Mouse (Mus musculus) hindbrain, postnatal 0 days (tissue): Measurements from ENCODE around the gene Pitpnm2. TPM values are rescaled to one million over a fixed set of nuclear protein-coding genes. Genes with fewer than 3 reads are reported as not detected.

Experiments used
- ATAC-seq: fragments of 200-750 bp; cut with Nextera tagmentation; 2 replicates; pipeline ENCODE4 v1.8.0; 2017; ENCODE audit warnings: mild to moderate bottlenecking, moderate TSS enrichment, moderate library complexity
- DNase-seq: peaks from one replicate; pipeline ENCODE4 v3.0.0-alpha.2; 2015; ENCODE audit warnings: low spot score
- H3K27ac ChIP-seq: fragments of 300-500 bp; sonication (generic); 2 replicates; pipeline ENCODE4 v1.5.1; 2014; ENCODE audit warnings: mild to moderate bottlenecking
- H3K27me3 ChIP-seq: fragments of 300-500 bp; sonication (generic); 2 replicates; pipeline ENCODE4 v1.6.1; 2014; ENCODE audit warnings: low read length, mixed read lengths; ENCODE audit not compliant: insufficient read depth
- H3K36me3 ChIP-seq: fragments of 300-500 bp; sonication (generic); 2 replicates; pipeline ENCODE4 v1.6.1; 2014; ENCODE audit warnings: low read length, mixed read lengths; ENCODE audit not compliant: insufficient read depth
- H3K4me1 ChIP-seq: fragments of 300-500 bp; sonication (generic); 2 replicates; pipeline ENCODE4 v1.6.1; 2014; ENCODE audit warnings: antibody characterized with exemption, low read length, mixed read lengths; ENCODE audit not compliant: insufficient read depth
- H3K4me2 ChIP-seq: fragments of 300-500 bp; sonication (generic); 2 replicates; pipeline ENCODE4 v1.6.1; 2014; ENCODE audit warnings: low read depth, mild to moderate bottlenecking, low read length, moderate library complexity, mixed read lengths
- H3K4me3 ChIP-seq: fragments of 300-500 bp; sonication (generic); 2 replicates; pipeline ENCODE4 v1.5.1; 2014; ENCODE audit warnings: low read length
- H3K9ac ChIP-seq: fragments of 300-500 bp; sonication (generic); replicated peaks from 2 replicates; pipeline ENCODE4 v1.6.1; 2014; ENCODE audit warnings: mild to moderate bottlenecking, low read length, moderate library complexity, mixed read lengths
- H3K9me3 ChIP-seq: fragments of 300-500 bp; sonication (generic); 2 replicates; pipeline ENCODE4 v1.6.1; 2016; ENCODE audit warnings: low read length, mixed read lengths
- CTCF ChIP-seq: IDR thresholded peaks from 2 replicates; pipeline ENCODE4 v1.5.1; 2016; ENCODE audit warnings: antibody characterized with exemption, control low read depth, low read depth
- WGBS: fragments of 180-500 bp; shearing (Covaris S2); extraction: QIAGEN DNeasy Blood & Tissue Kit; methylation state at CpG from one replicate; pipeline ENCODE4 v1.1.7; 2014; 5-methylcytosine and 5-hydroxymethylcytosine counted together
- polyA plus RNA-seq: library from polyadenylated mRNA; unstranded; fragments of >200 nt; fragmentation: Nextera tagmentation; extraction: Ambion mirVana; gene quantifications from 2 replicates; pipeline ENCODE4 v1.2.1, GENCODE M21; 2015
- total RNA-seq: library from RNA; depleted of rRNA; stranded (reverse); fragments of >200 nt; gene quantifications from 2 replicates; pipeline ENCODE4 v1.2.3, GENCODE M21; 2014

Gene Pitpnm2
- total and polyA plus RNA-seq, 2 experiments from 2014 or later = 7.6 to 43.9 TPM

DNA sequence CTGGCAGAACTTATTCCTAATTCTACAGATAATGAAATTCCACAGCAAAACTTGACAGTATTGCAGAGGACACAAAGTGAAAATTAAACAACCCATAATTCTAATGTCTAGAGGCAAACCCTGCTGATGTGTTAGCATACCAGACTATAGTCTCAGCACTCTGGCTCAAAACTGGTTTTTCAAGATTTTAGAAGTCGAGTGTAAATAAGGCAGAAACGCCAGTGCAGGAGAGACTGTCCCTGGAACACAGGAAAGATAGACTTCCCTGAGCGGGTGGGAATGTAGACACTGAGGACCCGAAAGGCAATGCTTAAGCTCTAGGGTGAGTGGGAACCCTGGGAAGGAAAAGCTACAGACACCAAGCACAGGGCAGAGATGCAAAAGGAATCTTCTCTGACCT lies 12.5 kb upstream of the Pitpnm2 start:
- TF ChIP-seq CTCF = no peak
- no peak for ATAC-seq

DNA sequence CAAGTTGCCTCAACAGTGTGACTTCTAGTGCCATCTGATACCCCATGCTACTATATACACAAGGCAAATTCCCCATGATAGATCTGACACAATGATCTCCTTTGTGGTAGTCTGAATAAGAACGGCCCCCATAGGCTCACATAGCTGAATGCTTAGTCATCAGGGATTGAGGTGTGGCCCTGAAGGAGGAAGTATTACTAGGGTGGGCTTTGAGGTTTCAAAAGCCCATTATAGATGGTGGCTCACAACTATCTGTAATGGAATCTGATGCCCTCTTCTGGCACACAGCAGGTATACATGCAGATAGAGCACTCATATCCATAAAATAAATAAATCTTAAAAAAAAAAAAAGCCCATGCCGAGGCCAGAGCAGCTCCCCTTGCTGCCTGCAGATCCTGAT lies 9.6 kb upstream of the Pitpnm2 start:
- Histone ChIP-seq H3K27ac (no peak overlapping the region), H3K36me3 (peaks cover 45% of the 10 kb centered on the region), H3K9ac (no peak overlapping the region), H3K4me3 (no peak overlapping the region), H3K27me3 (no peaks in the 10 kb centered on the region), H3K4me1 (no peaks in the 10 kb centered on the region), H3K9me3 (no peaks in the 10 kb centered on the region), H3K4me2 (no peak overlapping the region)
- DNase-seq (peak; percentile 43), ATAC-seq (no peak)
- 52% methylated on average over 2 of the region's 2 CpGs for WGBS
- peak; percentile 59 for TF ChIP-seq CTCF

More for the DNA sequence above, 12.5 kb upstream of the Pitpnm2 start:
- Histone ChIP-seq H3K36me3 (peaks cover 36% of the 10 kb centered on the region), H3K27me3 (no peaks in the 10 kb centered on the region), H3K9ac (no peak overlapping the region), H3K4me1 (no peaks in the 10 kb centered on the region), H3K27ac (no peak overlapping the region), H3K9me3 (no peaks in the 10 kb centered on the region), H3K4me2 (no peak overlapping the region), H3K4me3 (no peak overlapping the region)
- no peak for DNase-seq
- WGBS = 92% methylated on average over 4 of the region's 4 CpGs

DNA sequence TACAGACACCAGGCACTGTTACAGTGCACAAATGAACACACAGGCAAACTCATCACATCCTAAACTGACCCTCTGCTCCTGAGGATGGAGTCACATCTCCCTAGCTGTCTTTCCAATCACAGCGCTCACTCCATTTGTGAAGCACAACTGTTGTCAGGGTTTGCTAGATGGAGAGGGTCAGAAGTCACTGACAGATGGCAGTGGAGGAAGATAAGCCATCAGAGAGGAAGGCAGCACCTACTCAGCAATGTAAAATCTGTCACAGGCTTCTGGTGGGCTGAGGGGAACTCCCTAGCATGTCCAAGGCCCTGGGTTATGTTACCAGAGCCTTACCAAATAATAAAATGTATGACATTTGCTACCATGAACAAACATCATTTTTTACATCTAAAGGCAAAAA lies 8.5 kb upstream of the Pitpnm2 start:
- Histone ChIP-seq H3K36me3 (peaks cover 45% of the 10 kb centered on the region), H3K4me3 (no peak overlapping the region), H3K9ac (no peak overlapping the region), H3K27ac (no peak overlapping the region), H3K27me3 (no peaks in the 10 kb centered on the region), H3K4me1 (no peaks in the 10 kb centered on the region), H3K9me3 (no peaks in the 10 kb centered on the region), H3K4me2 (no peak overlapping the region)
- no peak for ATAC-seq
- no peak for DNase-seq
- WGBS = 100% methylated on average over 1 of the region's 1 CpGs
- no peak for TF ChIP-seq CTCF

DNA sequence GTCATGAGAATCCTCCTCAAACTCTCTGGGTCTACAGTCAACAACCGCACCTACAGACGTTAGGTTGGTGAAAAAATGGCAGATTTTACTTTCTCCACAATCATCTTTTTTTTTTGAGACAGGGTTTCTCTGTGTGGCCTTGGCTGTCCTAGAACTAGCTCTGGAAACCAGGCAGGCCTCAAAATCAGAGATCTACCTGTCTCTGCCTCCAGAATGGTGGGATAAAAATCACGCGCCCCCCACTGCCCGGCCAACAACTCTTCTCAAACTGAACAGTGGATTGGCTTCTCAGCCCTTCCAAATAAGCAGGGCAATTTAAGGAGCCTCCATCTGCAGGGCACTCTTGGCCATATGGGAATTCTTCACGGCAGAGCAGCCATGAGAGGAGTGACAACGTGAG lies 5.6 kb upstream of the Pitpnm2 start:
- Histone ChIP-seq H3K9me3 (no peaks in the 10 kb centered on the region), H3K4me2 (no peak overlapping the region), H3K4me3 (no peak overlapping the region), H3K36me3 (peaks cover 25% of the 10 kb centered on the region), H3K27me3 (no peaks in the 10 kb centered on the region), H3K27ac (no peak overlapping the region), H3K4me1 (no peaks in the 10 kb centered on the region), H3K9ac (no peak overlapping the region)
- DNase-seq (no peak), ATAC-seq (no peak)
- WGBS = 93% methylated on average over 7 of the region's 7 CpGs
- TF ChIP-seq CTCF = no peak

DNA sequence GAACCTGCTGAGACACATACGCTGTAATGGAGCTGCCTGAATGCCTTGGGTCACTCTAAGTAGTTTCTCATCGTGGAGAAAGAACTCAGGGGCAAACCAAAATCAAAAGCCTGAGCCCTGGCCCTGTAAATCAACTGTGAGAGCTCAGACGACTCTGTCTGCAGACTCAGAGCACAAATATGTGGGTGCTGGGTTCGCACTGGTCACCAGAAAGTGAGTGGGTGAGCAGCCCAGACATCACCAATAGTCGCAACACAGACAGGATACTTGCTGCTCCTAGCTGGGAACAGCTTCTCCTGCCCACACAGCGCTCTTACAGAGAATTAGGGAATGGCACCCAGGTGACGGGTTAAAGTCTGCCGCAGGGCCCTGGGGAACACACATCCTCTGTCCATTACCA lies 4.0 kb upstream of the Pitpnm2 start:
- no peak overlapping the region for H3K27ac ChIP-seq
- peaks cover 20% of the 10 kb centered on the region for H3K36me3 ChIP-seq
- H3K9ac ChIP-seq = no peak overlapping the region
- H3K4me3 ChIP-seq = no peak overlapping the region
- H3K4me2 ChIP-seq = no peak overlapping the region
- WGBS = 84% methylated on average over 8 of the region's 8 CpGs
- no peaks in the 10 kb centered on the region for H3K9me3 ChIP-seq
- 0 out of 2 replicates have a peak, but pooled peaks cover 4% of the 10 kb centered on the region for H3K4me1 ChIP-seq
- DNase-seq (no peak), ATAC-seq (no peak)
- TF ChIP-seq CTCF = no peak
- no peaks in the 10 kb centered on the region for H3K27me3 ChIP-seq

DNA sequence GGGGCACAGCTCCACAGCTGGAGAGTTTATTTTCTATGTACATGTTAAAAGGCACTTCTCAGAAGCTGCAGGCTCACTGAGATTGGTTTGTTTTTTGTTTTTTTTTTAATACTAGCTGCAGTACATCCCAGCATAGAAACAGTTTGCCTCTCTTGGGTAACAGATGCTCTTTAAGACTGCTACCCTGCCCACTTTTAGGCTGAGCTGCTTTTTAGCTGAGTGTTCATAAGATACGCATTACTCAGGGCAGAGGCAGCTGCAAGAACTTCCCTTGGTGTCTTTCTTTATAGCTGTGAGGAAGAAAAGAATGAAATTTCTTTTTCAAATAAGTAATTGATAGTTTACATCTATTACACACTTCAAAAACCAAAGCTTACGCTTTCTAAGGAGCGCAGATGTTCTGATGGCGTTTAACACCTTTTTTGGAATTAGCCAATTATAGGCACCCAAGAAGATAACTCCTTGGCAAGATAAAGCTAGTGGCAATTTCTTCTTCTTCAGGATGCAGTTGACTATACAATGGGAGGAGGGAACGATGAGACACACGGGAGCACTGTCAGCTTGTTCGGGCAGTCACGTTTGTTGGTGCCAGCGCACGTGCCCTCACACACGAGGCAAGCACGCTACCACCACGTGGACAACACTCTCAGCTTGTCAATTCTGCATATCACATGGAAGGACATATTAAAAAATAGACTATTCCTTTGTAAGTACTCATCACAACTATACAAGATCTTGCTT lies 3.2 kb upstream of the Pitpnm2 start:
- peaks cover 12% of the 10 kb centered on the region; the same call in 1 of the 2 replicates for H3K36me3 ChIP-seq
- no peaks in the 10 kb centered on the region for H3K9me3 ChIP-seq
- H3K4me3 ChIP-seq = no peak overlapping the region
- ATAC-seq = no peak
- H3K4me2 ChIP-seq = no peak overlapping the region
- no peak for DNase-seq
- no peak overlapping the region for H3K27ac ChIP-seq
- H3K27me3 ChIP-seq = no peaks in the 10 kb centered on the region
- H3K9ac ChIP-seq = no peak overlapping the region
- 85% methylated on average over 13 of the region's 13 CpGs for WGBS
- TF ChIP-seq CTCF = no peak
- H3K4me1 ChIP-seq = peaks cover 12% of the 10 kb centered on the region; the same call in 1 of the 2 replicates

DNA sequence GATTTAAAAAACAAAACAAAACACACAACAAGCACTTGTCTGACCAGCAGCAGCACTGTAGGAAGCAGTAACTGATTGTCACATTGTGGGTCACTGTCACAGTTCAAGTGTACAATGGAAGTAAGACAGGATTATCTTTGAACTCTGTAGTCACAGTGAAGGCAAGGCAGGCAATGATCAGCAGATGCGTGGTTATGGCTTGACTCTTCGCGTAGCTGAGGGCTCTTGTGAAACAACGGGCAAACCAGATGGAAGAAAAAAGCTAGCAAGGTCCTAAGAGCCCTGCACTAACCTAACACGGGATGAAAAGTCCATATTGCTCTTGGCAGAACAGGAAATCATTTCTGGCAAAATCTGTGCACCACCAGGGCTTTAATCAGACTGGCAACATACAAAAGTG lies 1.5 kb upstream of the Pitpnm2 start:
- no peak overlapping the region for H3K4me2 ChIP-seq
- no peak overlapping the region for H3K4me3 ChIP-seq
- no peaks in the 10 kb centered on the region for H3K9me3 ChIP-seq
- no peaks in the 10 kb centered on the region for H3K36me3 ChIP-seq
- no peak for ATAC-seq
- 72% methylated on average over 5 of the region's 5 CpGs for WGBS
- H3K27me3 ChIP-seq = no peaks in the 10 kb centered on the region
- no peak for TF ChIP-seq CTCF
- H3K27ac ChIP-seq = no peak overlapping the region
- no peak for DNase-seq
- H3K4me1 ChIP-seq = peaks cover 17% of the 10 kb centered on the region; the same call in 1 of the 2 replicates
- H3K9ac ChIP-seq = no peak overlapping the region
